Mouse (Mus musculus): ENCODE results near the gene Cdk2ap2.

GRCm38 (mm10) chr19:4134354-4134753 is 37.4 kb downstream of the Cdk2ap2 start:
- TF ChIP-seq POLR2A (IDR thresholded peaks at IDR 0.05; ENCODE audit: borderline replicate concordance, extremely low read depth, low read depth, low read length) = no peak
- TF ChIP-seq CTCF (IDR thresholded peaks at IDR 0.05; ENCODE audit: insufficient read depth, low read length) = no peak
